Mouse (Mus musculus) liver, embryonic 13.5 days (tissue): ENCODE data around the gene Arhgap24. TPM values are rescaled to one million over a fixed set of nuclear protein-coding genes. Genes with fewer than 3 reads are reported as not detected.

Experiments
- ATAC-seq: fragments of 200-750 bp; cut with Nextera tagmentation; 2 replicates; pipeline ENCODE4 v1.8.0; 2017; ENCODE audit warnings: low read depth, mild to moderate bottlenecking, moderate number of reproducible peaks, moderate library complexity
- DNase-seq: peaks from one replicate; pipeline ENCODE4 v3.0.0; 2022
- H3K27ac ChIP-seq: fragments of 300-500 bp; sonication (generic); 2 replicates; pipeline ENCODE4 v1.5.1; 2015; ENCODE audit warnings: moderate library complexity, mild to moderate bottlenecking, inconsistent platforms
- H3K27me3 ChIP-seq: fragments of 300-500 bp; sonication (generic); 2 replicates; pipeline ENCODE4 v1.6.1; 2015; ENCODE audit warnings: mild to moderate bottlenecking, inconsistent platforms
- H3K36me3 ChIP-seq: fragments of 300-500 bp; sonication (generic); 2 replicates; pipeline ENCODE4 v1.6.1; 2015; ENCODE audit warnings: mild to moderate bottlenecking, inconsistent platforms
- H3K4me1 ChIP-seq: fragments of 300-500 bp; sonication (generic); replicated peaks from 2 replicates; pipeline ENCODE4 v1.6.1; 2015; ENCODE audit warnings: inconsistent platforms
- H3K4me2 ChIP-seq: fragments of 300-500 bp; sonication (generic); 2 replicates; pipeline ENCODE4 v1.6.1; 2015; ENCODE audit warnings: inconsistent platforms, mild to moderate bottlenecking, moderate library complexity
- H3K4me3 ChIP-seq: fragments of 300-500 bp; sonication (generic); replicated peaks from 2 replicates; pipeline ENCODE4 v1.5.1; 2015; ENCODE audit warnings: mild to moderate bottlenecking, inconsistent platforms
- H3K9ac ChIP-seq: fragments of 300-500 bp; sonication (generic); 2 replicates; pipeline ENCODE4 v1.6.1; 2015; ENCODE audit warnings: mild to moderate bottlenecking, inconsistent platforms
- H3K9me3 ChIP-seq: fragments of 300-500 bp; sonication (generic); replicated peaks from 2 replicates; pipeline ENCODE4 v1.6.1; 2016; ENCODE audit warnings: inconsistent platforms
- WGBS: fragments of 180-500 bp; shearing (Covaris S2); methylation state at CpG from one replicate; pipeline ENCODE4 v1.1.7; 2015; ENCODE audit not compliant: insufficient replicate concordance; 5-methylcytosine and 5-hydroxymethylcytosine counted together
- polyA plus RNA-seq: library from polyadenylated mRNA; unstranded; fragments of >200 nt; fragmentation: Nextera tagmentation; extraction: Ambion mirVana; gene quantifications from 2 replicates; pipeline ENCODE4 v1.2.1, GENCODE M21; 2015

Arhgap24 gene
- polyA plus RNA-seq, 1 experiment from 2014 or later, result 2.0 TPM

DNA sequence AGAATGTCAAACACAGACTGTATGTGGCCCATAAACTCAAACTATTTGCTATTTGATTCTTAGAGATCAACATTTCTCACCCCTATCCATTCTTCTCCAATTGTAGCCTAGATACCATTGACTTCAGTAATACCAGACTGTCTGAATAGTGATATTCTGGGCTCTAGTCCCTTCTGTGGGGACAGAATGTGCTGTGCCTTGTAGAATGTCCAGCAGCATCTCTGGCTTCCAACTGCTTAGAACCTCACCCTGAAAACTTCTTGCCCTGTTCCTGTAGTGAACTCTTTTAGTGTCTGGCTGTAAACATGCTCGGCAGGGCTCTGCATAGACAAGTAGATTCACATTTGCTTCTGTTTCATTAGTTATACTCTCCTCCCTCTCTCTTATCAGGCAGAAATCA is 110.2 kb downstream of the Arhgap24 start:
- DNase-seq (no peak), ATAC-seq (no peak)
- H3K27me3 ChIP-seq, result no peaks in the 10 kb centered on the region
- no peak overlapping the region for H3K4me2 ChIP-seq
- H3K4me3 ChIP-seq, result no peak overlapping the region
- 0 out of 2 replicates have a peak, but pooled peaks cover 2% of the 10 kb centered on the region for H3K9me3 ChIP-seq
- no peaks in the 10 kb centered on the region for H3K4me1 ChIP-seq
- no peak overlapping the region for H3K9ac ChIP-seq
- no peak overlapping the region for H3K27ac ChIP-seq
- no peaks in the 10 kb centered on the region for H3K36me3 ChIP-seq
- 56% methylated on average over 1 of the region's 1 CpGs for WGBS

GRCm38 (mm10) chr5:102593058-102593457 is 111.9 kb downstream of the Arhgap24 start:
- DNase-seq (no peak), ATAC-seq (no peak)
- Histone ChIP-seq H3K27me3 (no peaks in the 10 kb centered on the region), H3K4me1 (no peaks in the 10 kb centered on the region), H3K9me3 (no peaks in the 10 kb centered on the region), H3K4me2 (no peak overlapping the region), H3K9ac (no peak overlapping the region), H3K27ac (no peak overlapping the region), H3K4me3 (no peak overlapping the region), H3K36me3 (no peaks in the 10 kb centered on the region)
- 57% methylated on average over 2 of the region's 2 CpGs for WGBS

DNA sequence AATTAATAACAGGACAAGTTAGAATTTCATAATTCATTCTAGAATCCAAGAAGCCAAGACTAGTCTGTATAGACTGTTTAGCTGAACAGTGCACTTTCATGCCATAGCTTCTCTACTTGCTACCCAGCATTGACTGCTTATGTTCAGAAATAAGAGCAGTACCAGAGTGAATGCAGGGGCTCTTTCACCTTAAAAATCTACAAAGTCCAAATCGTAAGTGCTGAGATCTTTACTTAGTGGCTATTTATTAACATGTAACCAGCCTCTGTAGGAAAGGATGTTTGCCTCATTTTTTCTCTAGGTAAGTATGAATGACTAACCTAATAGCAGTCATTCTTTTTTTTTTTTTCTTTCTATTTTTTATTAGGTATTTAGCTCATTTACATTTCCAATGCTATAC is 117.9 kb downstream of the Arhgap24 start:
- no peak overlapping the region for H3K4me3 ChIP-seq
- H3K9me3 ChIP-seq, result no peaks in the 10 kb centered on the region
- 67% methylated on average over 1 of the region's 1 CpGs for WGBS
- no peak overlapping the region for H3K9ac ChIP-seq
- H3K4me2 ChIP-seq, result no peak overlapping the region
- DNase-seq (no peak), ATAC-seq (no peak)
- no peaks in the 10 kb centered on the region for H3K27me3 ChIP-seq
- no peak overlapping the region for H3K27ac ChIP-seq
- no peaks in the 10 kb centered on the region for H3K36me3 ChIP-seq
- H3K4me1 ChIP-seq, result no peaks in the 10 kb centered on the region

- Histone ChIP-seq H3K9me3 (no peaks in the 10 kb centered on the region), H3K27ac (no peak overlapping the region), H3K27me3 (no peaks in the 10 kb centered on the region), H3K9ac (no peak overlapping the region), H3K4me1 (no peaks in the 10 kb centered on the region), H3K36me3 (no peaks in the 10 kb centered on the region), H3K4me3 (no peak overlapping the region), H3K4me2 (no peak overlapping the region)
- ATAC-seq (no peak), DNase-seq (no peak)
- WGBS, result 66% methylated on average over 3 of the region's 3 CpGs
Observed at GRCm38 (mm10) chr5:102613571-102613970, 132.4 kb downstream of the Arhgap24 start.

- Histone ChIP-seq H3K9me3 (no peaks in the 10 kb centered on the region), H3K4me2 (no peak overlapping the region), H3K9ac (no peak overlapping the region), H3K4me3 (no peak overlapping the region), H3K27me3 (no peaks in the 10 kb centered on the region), H3K4me1 (no peaks in the 10 kb centered on the region), H3K27ac (no peak overlapping the region), H3K36me3 (no peaks in the 10 kb centered on the region)
- ATAC-seq (no peak), DNase-seq (no peak)
- 74% methylated on average over 2 of the region's 2 CpGs for WGBS
Observed at GRCm38 (mm10) chr5:102614081-102614480, 132.9 kb downstream of the Arhgap24 start.

- Histone ChIP-seq H3K27ac (no peak overlapping the region), H3K36me3 (no peaks in the 10 kb centered on the region), H3K9me3 (no peaks in the 10 kb centered on the region), H3K4me3 (no peak overlapping the region), H3K9ac (no peak overlapping the region), H3K4me1 (no peaks in the 10 kb centered on the region), H3K4me2 (no peak overlapping the region), H3K27me3 (no peaks in the 10 kb centered on the region)
- WGBS, result 72% methylated on average over 6 of the region's 6 CpGs
- ATAC-seq (no peak), DNase-seq (no peak)
Observed at GRCm38 (mm10) chr5:102615249-102615648, 134.1 kb downstream of the Arhgap24 start.

DNA sequence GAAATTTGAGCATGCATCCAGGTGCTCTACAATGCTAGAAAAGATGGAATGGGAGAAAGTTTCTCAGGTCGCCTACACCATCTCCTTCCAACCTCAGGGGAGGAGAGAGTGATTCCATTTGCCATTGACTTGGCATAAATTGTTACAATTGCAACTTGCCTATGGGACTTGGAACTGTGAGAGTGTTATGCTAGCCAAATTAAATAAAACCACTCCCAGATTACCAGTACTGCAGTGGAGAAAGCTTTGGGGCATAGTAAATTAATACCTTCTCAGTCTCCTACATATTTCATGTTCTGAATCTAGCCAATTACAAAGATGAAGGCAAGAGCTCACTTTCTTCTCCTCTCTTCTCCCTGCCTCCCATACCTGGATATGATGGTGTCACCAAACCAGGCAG is 139.8 kb downstream of the Arhgap24 start:
- 46% methylated on average over 1 of the region's 1 CpGs for WGBS
- DNase-seq (no peak), ATAC-seq (no peak)
- no peaks in the 10 kb centered on the region for H3K9me3 ChIP-seq
- no peaks in the 10 kb centered on the region for H3K4me1 ChIP-seq
- no peak overlapping the region for H3K4me2 ChIP-seq
- H3K27me3 ChIP-seq, result no peaks in the 10 kb centered on the region
- no peak overlapping the region for H3K4me3 ChIP-seq
- no peak overlapping the region for H3K27ac ChIP-seq
- H3K9ac ChIP-seq, result no peak overlapping the region
- no peaks in the 10 kb centered on the region for H3K36me3 ChIP-seq

DNA sequence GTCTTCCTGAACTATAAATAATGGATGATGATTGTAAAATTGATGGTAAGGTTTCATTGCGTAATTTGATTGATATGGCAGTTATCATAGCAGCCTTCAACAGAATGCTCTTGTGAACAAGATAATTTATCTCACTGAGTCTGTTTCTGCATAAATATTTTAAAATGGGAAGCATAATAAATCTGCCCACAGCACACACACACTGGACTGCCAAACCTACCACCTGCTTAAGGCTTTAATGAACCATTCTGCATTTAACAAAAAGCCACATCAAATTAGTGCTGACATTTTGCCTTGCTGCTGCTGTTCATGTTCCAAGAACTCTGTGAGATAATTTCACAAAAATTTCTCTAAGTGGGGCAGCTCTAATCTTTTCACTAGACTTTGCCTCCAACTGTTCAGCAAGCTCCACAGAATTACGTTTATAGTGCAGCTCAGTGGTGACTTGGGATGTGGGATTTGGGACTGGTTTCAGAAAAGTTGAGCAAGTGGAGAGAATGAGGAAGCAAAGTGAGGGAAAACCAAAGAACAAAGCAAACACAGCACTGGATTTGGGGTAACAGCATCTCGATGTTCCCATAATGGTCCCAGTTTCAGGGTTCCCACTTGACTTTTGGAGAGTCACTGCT is 142.7 kb downstream of the Arhgap24 start:
- Histone ChIP-seq H3K4me3 (no peak overlapping the region), H3K9me3 (no peaks in the 10 kb centered on the region), H3K27ac (no peak overlapping the region), H3K36me3 (no peaks in the 10 kb centered on the region), H3K4me1 (no peaks in the 10 kb centered on the region), H3K4me2 (no peak overlapping the region), H3K9ac (no peak overlapping the region), H3K27me3 (no peaks in the 10 kb centered on the region)
- ATAC-seq, result no peak
- no peak for DNase-seq
- 63% methylated on average over 3 of the region's 3 CpGs for WGBS

GRCm38 (mm10) chr5:102626671-102627070 is 145.5 kb downstream of the Arhgap24 start:
- Histone ChIP-seq H3K27ac (no peak overlapping the region), H3K27me3 (no peaks in the 10 kb centered on the region), H3K4me1 (no peaks in the 10 kb centered on the region), H3K36me3 (no peaks in the 10 kb centered on the region), H3K4me2 (no peak overlapping the region), H3K4me3 (no peak overlapping the region), H3K9ac (no peak overlapping the region), H3K9me3 (no peaks in the 10 kb centered on the region)
- DNase-seq (no peak), ATAC-seq (no peak)
- WGBS, result 55% methylated on average over 2 of the region's 2 CpGs

DNA sequence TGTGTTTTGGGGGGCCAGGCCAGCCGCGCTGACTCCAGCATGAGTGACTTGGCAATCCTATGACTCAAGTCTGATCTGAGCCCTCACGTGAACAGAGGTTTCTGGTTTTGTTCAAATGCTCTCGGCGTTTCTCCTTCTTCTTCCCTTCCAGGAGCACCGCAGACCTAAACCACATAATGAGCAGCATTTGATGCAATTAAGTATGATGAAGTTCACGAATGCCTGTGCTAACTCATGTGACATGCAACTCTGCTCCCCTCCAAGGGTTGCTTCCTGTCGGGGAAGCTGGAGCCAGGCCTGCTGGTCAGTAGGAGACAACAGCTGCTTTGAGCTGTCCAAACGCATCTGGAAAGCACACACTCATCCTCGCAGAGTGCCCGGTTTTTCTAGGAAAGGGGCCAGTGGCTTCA is 148.2 kb downstream of the Arhgap24 start:
- no peak overlapping the region for H3K27ac ChIP-seq
- 58% methylated on average over 11 of the region's 11 CpGs for WGBS
- no peaks in the 10 kb centered on the region for H3K9me3 ChIP-seq
- DNase-seq (no peak), ATAC-seq (no peak)
- H3K9ac ChIP-seq, result no peak overlapping the region
- no peak overlapping the region for H3K4me3 ChIP-seq
- H3K4me2 ChIP-seq, result no peak overlapping the region
- no peaks in the 10 kb centered on the region for H3K4me1 ChIP-seq
- no peaks in the 10 kb centered on the region for H3K27me3 ChIP-seq
- no peaks in the 10 kb centered on the region for H3K36me3 ChIP-seq

DNA sequence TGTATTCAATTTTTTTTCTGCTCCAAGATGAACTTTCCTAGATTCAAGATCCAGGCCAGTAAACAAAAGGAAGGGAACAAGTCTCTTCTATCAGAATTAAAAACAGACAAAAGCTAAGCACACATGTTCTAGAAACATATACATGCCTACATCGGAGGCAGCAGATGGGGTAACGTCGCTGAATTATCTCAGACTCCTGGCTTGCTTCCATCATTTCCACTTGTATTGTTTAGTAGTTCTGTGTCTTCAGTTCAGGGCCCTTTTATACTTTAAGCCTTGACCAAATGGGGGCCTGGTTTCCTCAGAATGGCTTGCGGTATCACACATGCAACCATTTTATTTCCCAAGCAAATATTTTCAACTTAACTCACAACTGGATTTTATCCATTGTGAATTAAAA is 154.4 kb downstream of the Arhgap24 start:
- H3K4me2 ChIP-seq, result no peak overlapping the region
- no peak overlapping the region for H3K4me3 ChIP-seq
- no peaks in the 10 kb centered on the region for H3K4me1 ChIP-seq
- DNase-seq, result no peak
- no peak overlapping the region for H3K27ac ChIP-seq
- WGBS, result 77% methylated on average over 4 of the region's 4 CpGs
- H3K9me3 ChIP-seq, result no peaks in the 10 kb centered on the region
- ATAC-seq, result no peak
- H3K36me3 ChIP-seq, result no peaks in the 10 kb centered on the region
- no peaks in the 10 kb centered on the region for H3K27me3 ChIP-seq
- no peak overlapping the region for H3K9ac ChIP-seq

GRCm38 (mm10) chr5:102639782-102640559 is 158.8 kb downstream of the Arhgap24 start:
- Histone ChIP-seq H3K27ac (no peak overlapping the region), H3K27me3 (no peaks in the 10 kb centered on the region), H3K4me3 (no peak overlapping the region), H3K9ac (no peak overlapping the region), H3K36me3 (no peaks in the 10 kb centered on the region), H3K4me1 (no peaks in the 10 kb centered on the region), H3K4me2 (no peak overlapping the region), H3K9me3 (no peaks in the 10 kb centered on the region)
- WGBS, result 47% methylated on average over 7 of the region's 7 CpGs
- DNase-seq (no peak), ATAC-seq (no peak)
